28 mouse cellular contexts compared by ENCODE assay signal in genomic region chr4:141389366-141390150, GRCm38 (mm10). TPM values are rescaled to one million over a fixed set of nuclear protein-coding genes. Genes with fewer than 3 reads are reported as not detected.
"Had no signal": no experiment of that assay in that cellular context is flagged by ENCODE, and none has a peak within 500 bp of the region (broad histone marks: within the 10 kb centered on the region; RNA-seq: fewer than 3 reads in every experiment).

No protein-coding gene starts in this region.

- H3K9ac ChIP-seq: limb, embryonic 12.5 days; limb, embryonic 15.5 days; liver, embryonic 14.5 days; liver, postnatal 0 days; lung, embryonic 15.5 days; midbrain, embryonic 13.5 days; neural tube, embryonic 13.5 days; stomach, embryonic 15.5 days had no signal

- H3K36me3 ChIP-seq: limb, embryonic 12.5 days; limb, embryonic 15.5 days; lung, embryonic 15.5 days; midbrain, embryonic 10.5 days; midbrain, embryonic 13.5 days; neural tube, embryonic 13.5 days; stomach, embryonic 15.5 days had no signal

- H3K4me3 ChIP-seq: left cerebral cortex, adult 2 months; limb, embryonic 12.5 days; limb, embryonic 15.5 days; lung, embryonic 15.5 days; megakaryocyte, embryonic 14.5 days; midbrain, embryonic 10.5 days; midbrain, embryonic 13.5 days; neural tube, embryonic 13.5 days; stomach, embryonic 15.5 days had no signal

- H3K9me3 ChIP-seq: limb, embryonic 12.5 days; limb, embryonic 15.5 days; lung, embryonic 15.5 days; megakaryocyte, embryonic 14.5 days; midbrain, embryonic 10.5 days; midbrain, embryonic 13.5 days; neural tube, embryonic 13.5 days; stomach, embryonic 15.5 days had no signal

- H3K4me2 ChIP-seq: limb, embryonic 12.5 days; limb, embryonic 15.5 days; liver, embryonic 11.5 days; lung, embryonic 15.5 days; midbrain, embryonic 13.5 days; neural tube, embryonic 13.5 days; stomach, embryonic 15.5 days had no signal

- H3K27me3 ChIP-seq: stomach, embryonic 15.5 days had no signal

- DNase-seq: kidney, adult 8-10 months; layer of hippocampus, postnatal 36 days; left cerebral cortex, postnatal 4 days; liver, postnatal 0 days; lung, postnatal 10 days; lung, postnatal 36 days; retina, postnatal 1 day; right cerebral cortex, postnatal 25 days; spleen, adult 18-20 months; thymus, postnatal 25 days had no signal

- H3K27ac ChIP-seq: left cerebral cortex, adult 2 months; limb, embryonic 12.5 days; limb, embryonic 15.5 days; liver, embryonic 14.5 days; lung, embryonic 15.5 days; midbrain, embryonic 10.5 days; midbrain, embryonic 13.5 days; neural tube, embryonic 13.5 days; stomach, embryonic 15.5 days had no signal

- ATAC-seq: intestine, embryonic 16.5 days; liver, postnatal 0 days; midbrain, embryonic 13.5 days; midbrain, embryonic 16.5 days had no signal

RNA-seq across cellular contexts. Expression of gene Clcnka, which starts 9.0 kb away (rescaled TPM):
- total RNA-seq: layer of hippocampus, adult 8-10 months; layer of hippocampus, postnatal 10 days; layer of hippocampus, postnatal 36 days; left cerebral cortex, postnatal 10 days; neutrophil, adult 5-6 weeks had no signal
- polyA plus RNA-seq: liver, embryonic 14.5 days; liver, postnatal 0 days; midbrain, embryonic 10.5 days; midbrain, embryonic 13.5 days; neural tube, embryonic 13.5 days had no signal

RNA-seq across cellular contexts. Expression of gene Fam131c, which starts 21.5 kb away (rescaled TPM):
- total RNA-seq: neutrophil, adult 5-6 weeks had no signal

RNA-seq across cellular contexts. Expression of gene Clcnkb, which starts 26.3 kb away (rescaled TPM):
- total RNA-seq: layer of hippocampus, adult 8-10 months; layer of hippocampus, postnatal 10 days; layer of hippocampus, postnatal 36 days; left cerebral cortex, adult 2 months; left cerebral cortex, postnatal 10 days; left cerebral cortex, postnatal 4 days; neutrophil, adult 5-6 weeks had no signal
- polyA plus RNA-seq: limb, embryonic 12.5 days; limb, embryonic 15.5 days; liver, embryonic 11.5 days; liver, embryonic 14.5 days; liver, postnatal 0 days; lung, embryonic 15.5 days; midbrain, embryonic 10.5 days; midbrain, embryonic 13.5 days; midbrain, embryonic 16.5 days; neural tube, embryonic 13.5 days; stomach, embryonic 15.5 days; thymus, postnatal 0 days had no signal

RNA-seq across cellular contexts. Expression of gene Hspb7, which starts 31.0 kb away (rescaled TPM):
- total RNA-seq: layer of hippocampus, postnatal 36 days; left cerebral cortex, postnatal 4 days; neutrophil, adult 5-6 weeks had no signal
- polyA plus RNA-seq: limb, embryonic 12.5 days; midbrain, embryonic 10.5 days; midbrain, embryonic 13.5 days; midbrain, embryonic 16.5 days; neural tube, embryonic 13.5 days; thymus, postnatal 0 days had no signal

RNA-seq across cellular contexts. Expression of gene Srarp, which starts 46.3 kb away (rescaled TPM):
- total RNA-seq: neutrophil, adult 5-6 weeks had no signal
- polyA plus RNA-seq: intestine, embryonic 16.5 days; limb, embryonic 12.5 days; limb, embryonic 15.5 days; liver, embryonic 11.5 days; liver, embryonic 14.5 days; liver, postnatal 0 days; lung, embryonic 15.5 days; midbrain, embryonic 10.5 days; midbrain, embryonic 13.5 days; neural tube, embryonic 13.5 days; stomach, embryonic 15.5 days; thymus, postnatal 0 days had no signal
